Mouse (Mus musculus): ENCODE measurements around the gene Zfp976. TPM values are rescaled to one million over a fixed set of nuclear protein-coding genes. Genes with fewer than 3 reads are reported as not detected.
"Not testable (repeated sequence)": the region's sequence is repeated elsewhere in the genome, so short reads cannot be mapped to it uniquely, and the experiment has no call there.

The Zfp976 gene
- polyA plus RNA-seq (2015; fragmentation: Nextera tagmentation; extraction: Ambion mirVana) = 3.6 and 4.9 TPM in 2 replicates

DNA sequence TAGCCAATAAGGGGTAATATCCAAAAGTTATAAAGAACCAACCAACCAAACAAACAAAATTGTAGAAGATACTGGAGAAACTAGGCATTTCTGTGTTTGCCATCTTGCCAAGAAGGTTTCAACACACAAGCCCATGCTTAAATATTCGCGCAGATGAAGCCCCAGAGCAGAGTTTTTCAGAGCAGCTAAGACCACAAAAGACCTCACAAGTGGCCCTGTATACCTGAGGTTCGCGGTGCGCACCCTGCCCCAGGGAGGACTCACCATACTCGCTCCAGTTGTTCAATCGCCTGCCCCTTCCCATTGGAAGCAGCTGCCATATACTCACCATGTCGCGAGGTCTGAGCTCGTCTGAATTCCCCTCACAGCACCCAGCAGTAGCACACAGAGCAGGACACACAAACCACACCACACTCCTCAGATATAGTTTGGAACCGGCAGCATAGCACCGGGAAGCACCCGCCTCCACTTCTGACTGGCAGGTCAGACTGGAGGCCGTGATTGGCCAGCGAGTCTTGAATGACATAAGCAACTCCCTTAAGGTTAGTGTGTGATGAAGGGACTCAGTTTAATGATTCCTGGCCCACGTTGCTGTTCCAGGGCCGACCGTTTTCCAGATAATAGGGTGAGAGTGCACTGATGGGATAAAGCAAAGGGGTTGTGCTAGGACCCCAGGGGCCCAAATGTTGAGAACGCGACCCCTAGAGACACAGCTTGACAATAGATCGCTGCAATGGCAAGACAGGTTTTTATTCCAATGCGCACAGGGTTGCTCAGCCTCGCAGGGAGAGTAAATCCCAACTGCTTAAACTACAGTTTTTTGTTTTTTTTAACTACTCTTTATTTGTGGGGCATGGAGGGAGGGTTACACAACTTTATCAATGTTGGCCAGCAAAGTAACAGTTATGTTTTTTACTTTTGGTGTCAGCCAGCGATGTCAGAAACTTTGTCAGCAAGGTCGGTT lies at the start of gene Zfp976:
Zfp976 (minus strand) TSS at position 437 of the 964 bp plus-strand sequence.
- not testable (repeated sequence) for H3K27me3 ChIP-seq, H3K4me1 ChIP-seq, H3K9me3 ChIP-seq, H3K36me3 ChIP-seq, H3K27ac ChIP-seq
- peak; percentile 86 for ATAC-seq (ENCODE audit: insufficient number of reproducible peaks, insufficient read depth, low FRiP score, low TSS enrichment, low read depth)
- H3K4me3 ChIP-seq = peak within 1 kb of the TSS; percentile 48
- H3K9ac ChIP-seq = peak within 1 kb of the TSS; percentile 65
- H3K4me2 ChIP-seq = peak within 1 kb of the TSS; percentile 56
- WGBS = 4% methylated on average over 25 of the region's 25 CpGs

- H3K27me3 ChIP-seq; ATAC-seq (ENCODE audit: insufficient number of reproducible peaks, insufficient read depth, low FRiP score, low TSS enrichment, low read depth); H3K4me2 ChIP-seq; H3K4me1 ChIP-seq; H3K4me3 ChIP-seq; H3K27ac ChIP-seq; H3K9ac ChIP-seq; H3K36me3 ChIP-seq: not testable (repeated sequence)
- 92% methylated on average over 6 of the region's 6 CpGs for WGBS
- H3K9me3 ChIP-seq = peaks cover 36% of the 10 kb centered on the region
These were observed 37.7 kb upstream of the Zfp976 start for GRCm38 (mm10) chr7:42680081-42680480.

DNA sequence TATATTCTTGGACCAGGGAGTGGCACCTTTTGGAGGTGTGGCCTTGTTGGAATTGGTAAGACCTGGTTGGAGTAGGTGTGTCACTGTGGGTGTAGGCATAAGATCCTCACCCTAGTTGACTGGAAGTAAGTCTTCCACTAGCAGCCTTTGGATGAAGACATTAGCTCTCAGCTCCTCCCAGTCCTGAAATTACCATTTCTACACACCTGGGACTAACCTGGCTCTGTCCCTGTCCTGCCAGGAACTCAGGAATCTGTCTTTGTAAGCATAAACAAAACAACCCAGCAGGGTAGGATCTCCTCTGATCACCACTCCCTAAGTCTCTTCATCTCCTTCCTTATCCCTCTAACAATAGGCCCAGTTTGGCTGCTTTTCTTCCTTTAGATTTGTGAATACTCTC lies 37.3 kb upstream of the Zfp976 start:
- H3K9ac ChIP-seq; H3K4me2 ChIP-seq; H3K27me3 ChIP-seq; H3K36me3 ChIP-seq; H3K4me3 ChIP-seq; H3K27ac ChIP-seq; H3K4me1 ChIP-seq; ATAC-seq (ENCODE audit: insufficient number of reproducible peaks, insufficient read depth, low FRiP score, low TSS enrichment, low read depth): not testable (repeated sequence)
- H3K9me3 ChIP-seq = peaks cover 32% of the 10 kb centered on the region

DNA sequence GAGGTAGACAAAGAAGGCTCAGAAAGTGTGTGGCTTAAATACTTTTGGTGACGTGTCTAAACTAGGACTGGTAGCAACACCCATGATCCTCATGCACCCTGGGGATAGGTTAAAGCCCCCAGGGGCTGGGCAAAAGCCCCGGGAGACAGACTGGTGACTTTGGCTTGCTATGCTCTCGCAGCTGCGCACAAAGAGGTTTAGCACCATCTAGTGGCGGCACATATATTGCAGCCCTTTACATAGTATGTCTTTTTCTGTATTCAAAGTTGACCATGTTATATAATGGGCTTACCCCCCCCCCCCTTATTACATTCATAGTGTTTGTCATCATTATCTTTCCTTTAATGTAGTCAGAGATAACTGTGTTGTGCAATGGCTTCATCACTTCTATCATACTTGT lies 17.8 kb upstream of the Zfp976 start:
- not testable (repeated sequence) for H3K27ac ChIP-seq; H3K4me2 ChIP-seq; ATAC-seq (ENCODE audit: insufficient number of reproducible peaks, insufficient read depth, low FRiP score, low TSS enrichment, low read depth); H3K9ac ChIP-seq; H3K4me1 ChIP-seq; H3K4me3 ChIP-seq; H3K27me3 ChIP-seq
- peaks cover 50% of the 10 kb centered on the region for H3K36me3 ChIP-seq
- 75% methylated on average over 5 of the region's 5 CpGs for WGBS
- peaks cover 32% of the 10 kb centered on the region for H3K9me3 ChIP-seq

DNA sequence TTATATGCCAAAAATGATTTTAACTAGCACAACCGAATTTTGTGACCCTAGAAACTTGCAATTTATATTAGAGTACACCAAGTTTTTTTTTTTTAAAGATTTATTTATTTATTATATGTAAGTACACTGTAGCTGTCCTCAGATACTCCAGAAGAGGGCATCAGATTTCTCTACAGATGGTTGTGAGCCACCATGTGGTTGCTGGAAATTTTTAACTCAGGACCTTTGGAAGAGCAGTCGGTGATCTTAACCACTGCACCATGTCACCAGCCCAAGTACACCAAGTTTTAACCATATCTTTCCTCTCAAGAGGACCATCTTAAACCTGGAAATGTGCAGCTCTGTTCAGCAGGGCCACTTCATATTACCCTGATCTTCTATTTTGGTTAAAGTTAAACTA lies 12.8 kb upstream of the Zfp976 start:
- not testable (repeated sequence) for H3K4me1 ChIP-seq; H3K9ac ChIP-seq; H3K27ac ChIP-seq; H3K4me3 ChIP-seq; H3K4me2 ChIP-seq; H3K27me3 ChIP-seq; ATAC-seq (ENCODE audit: insufficient number of reproducible peaks, insufficient read depth, low FRiP score, low TSS enrichment, low read depth)
- 77% methylated on average over 2 of the region's 2 CpGs for WGBS
- peaks cover 13% of the 10 kb centered on the region for H3K36me3 ChIP-seq
- H3K9me3 ChIP-seq = peaks cover 22% of the 10 kb centered on the region

GRCm38 (mm10) chr7:42643120-42643620 lies 782 bp upstream of the Zfp976 start:
- H3K27me3 ChIP-seq = not testable (repeated sequence)
- Histone ChIP-seq H3K4me3 (peak overlapping the region; percentile 48), H3K9ac (peak overlapping the region; percentile 65; the same call in 1 of the 2 replicates)

DNA sequence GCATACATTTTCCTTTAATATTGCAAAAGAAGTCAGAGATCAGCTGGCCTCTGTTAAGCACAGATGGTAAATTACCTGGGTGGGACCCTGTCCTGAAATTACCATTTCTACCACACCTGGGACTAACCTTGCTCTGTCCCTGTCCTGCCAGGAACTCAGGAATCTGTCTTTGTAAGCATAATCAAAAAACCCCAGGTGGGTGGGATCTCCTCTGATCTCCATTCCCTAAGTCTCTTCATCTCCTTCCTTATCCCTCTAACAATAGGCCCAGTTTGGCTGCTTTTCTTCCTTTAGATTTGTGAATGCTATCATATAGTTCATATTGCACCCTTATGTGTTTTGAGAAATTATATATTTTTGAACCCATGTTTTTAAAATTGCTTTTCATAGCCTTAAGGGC lies 11.4 kb downstream of the Zfp976 start:
- peaks cover 35% of the 10 kb centered on the region; the same call in 1 of the 2 replicates for H3K9me3 ChIP-seq
- not testable (repeated sequence) for H3K4me3 ChIP-seq; H3K4me1 ChIP-seq; H3K27me3 ChIP-seq; H3K36me3 ChIP-seq; H3K9ac ChIP-seq; H3K27ac ChIP-seq; H3K4me2 ChIP-seq; ATAC-seq (ENCODE audit: insufficient number of reproducible peaks, insufficient read depth, low FRiP score, low TSS enrichment, low read depth)

More at GRCm38 (mm10) chr7:42643120-42643620, 782 bp upstream of the Zfp976 start:
- not testable (repeated sequence) for H3K27ac ChIP-seq; H3K36me3 ChIP-seq; H3K4me1 ChIP-seq; H3K9me3 ChIP-seq; ATAC-seq (ENCODE audit: insufficient number of reproducible peaks, insufficient read depth, low FRiP score, low TSS enrichment, low read depth)
- peak overlapping the region; percentile 56 for H3K4me2 ChIP-seq
- WGBS = 22% methylated on average over 3 of the region's 3 CpGs

DNA sequence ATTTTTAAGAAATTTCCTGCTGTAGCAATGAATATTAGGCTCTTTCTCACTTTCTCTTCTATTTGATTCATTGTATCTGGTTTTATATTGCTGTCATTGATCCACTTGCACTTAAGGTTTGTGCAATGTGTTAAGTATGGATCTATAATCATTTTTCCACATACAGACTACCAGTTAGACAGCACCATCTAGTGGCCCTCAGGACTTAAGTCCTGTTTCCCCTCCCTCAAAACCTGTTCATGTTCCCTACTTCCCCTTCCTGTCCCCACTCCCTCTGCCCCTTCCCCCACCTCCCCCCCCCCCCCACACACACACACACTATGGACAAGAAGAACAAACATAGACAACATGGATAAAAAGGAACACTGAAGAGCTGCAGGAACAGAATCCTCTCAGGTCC lies 46.7 kb downstream of the Zfp976 start:
- H3K4me2 ChIP-seq; H3K4me1 ChIP-seq; H3K9ac ChIP-seq; H3K27ac ChIP-seq; ATAC-seq (ENCODE audit: insufficient number of reproducible peaks, insufficient read depth, low FRiP score, low TSS enrichment, low read depth); H3K4me3 ChIP-seq; H3K27me3 ChIP-seq; H3K36me3 ChIP-seq: not testable (repeated sequence)
- peaks cover 47% of the 10 kb centered on the region for H3K9me3 ChIP-seq

- not testable (repeated sequence) for ATAC-seq (ENCODE audit: insufficient number of reproducible peaks, insufficient read depth, low FRiP score, low TSS enrichment, low read depth); H3K4me1 ChIP-seq; H3K4me3 ChIP-seq; H3K9ac ChIP-seq; H3K27me3 ChIP-seq; H3K27ac ChIP-seq; H3K4me2 ChIP-seq; H3K36me3 ChIP-seq
- peaks cover 37% of the 10 kb centered on the region for H3K9me3 ChIP-seq
- 90% methylated on average over 11 of the region's 11 CpGs for WGBS
These were observed 50.0 kb downstream of the Zfp976 start, which contains the start of gene Zfp977 for GRCm38 (mm10) chr7:42592413-42592812. TSS of gene Zfp977 (minus strand) at chr7:42592547.

DNA sequence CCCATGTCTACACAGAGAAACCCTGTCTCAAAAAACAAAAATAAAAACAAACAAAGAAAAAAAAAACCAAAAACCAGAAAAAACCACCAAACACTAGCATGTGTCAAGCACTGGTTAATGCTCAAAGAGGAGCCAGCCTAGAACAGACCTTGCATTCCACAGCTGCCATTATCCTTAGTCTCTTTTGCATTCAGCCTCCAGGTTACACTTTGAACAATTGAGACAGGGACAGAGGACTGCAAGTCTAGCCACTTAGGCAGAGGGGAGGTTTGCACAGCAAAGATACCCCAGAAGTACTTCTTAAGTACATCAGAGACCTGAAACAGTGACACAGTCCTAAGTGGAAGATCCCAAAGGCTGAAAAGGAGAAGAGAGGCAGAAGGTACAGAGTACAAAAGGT lies 51.1 kb downstream of the Zfp976 start:
- H3K9ac ChIP-seq; H3K4me1 ChIP-seq; H3K36me3 ChIP-seq; H3K27ac ChIP-seq; H3K4me3 ChIP-seq; H3K4me2 ChIP-seq; H3K27me3 ChIP-seq; ATAC-seq (ENCODE audit: insufficient number of reproducible peaks, insufficient read depth, low FRiP score, low TSS enrichment, low read depth): not testable (repeated sequence)
- peaks cover 46% of the 10 kb centered on the region for H3K9me3 ChIP-seq

GRCm38 (mm10) chr7:42578488-42578887 lies 63.9 kb downstream of the Zfp976 start, which contains the start of gene Gm21028:
TSS of gene Gm21028 (minus strand) at chr7:42578588.
- Histone ChIP-seq H3K9ac (no peak within 1 kb of the TSS), H3K27ac (no peak within 1 kb of the TSS), H3K4me3 (no peak within 1 kb of the TSS), H3K4me2 (no peak within 1 kb of the TSS), H3K4me1 (no peaks in the 10 kb centered on the region), H3K36me3 (peaks cover 14% of the 10 kb centered on the region; the same call in 1 of the 2 replicates), H3K9me3 (peaks cover 68% of the 10 kb centered on the region), H3K27me3 (no peaks in the 10 kb centered on the region)
- WGBS = 91% methylated on average over 5 of the region's 5 CpGs
- no peak for ATAC-seq (ENCODE audit: insufficient number of reproducible peaks, insufficient read depth, low FRiP score, low TSS enrichment, low read depth)

Data from embryonic facial prominence, embryonic 13.5 days (tissue).